Mouse (Mus musculus): ENCODE measurements around the gene Trim52. TPM values are rescaled to one million over a fixed set of nuclear protein-coding genes. Genes with fewer than 3 reads are reported as not detected.
A peak's percentile ranks its signal among the peaks of the same experiment; 100 is the strongest.
"Not testable (repeated sequence)": the region's sequence is repeated elsewhere in the genome, so short reads cannot be mapped to it uniquely, and the experiment has no call there.

Trim52 gene
- total and polyA plus RNA-seq, 2 experiments from 2014 or later, result not detected

DNA sequence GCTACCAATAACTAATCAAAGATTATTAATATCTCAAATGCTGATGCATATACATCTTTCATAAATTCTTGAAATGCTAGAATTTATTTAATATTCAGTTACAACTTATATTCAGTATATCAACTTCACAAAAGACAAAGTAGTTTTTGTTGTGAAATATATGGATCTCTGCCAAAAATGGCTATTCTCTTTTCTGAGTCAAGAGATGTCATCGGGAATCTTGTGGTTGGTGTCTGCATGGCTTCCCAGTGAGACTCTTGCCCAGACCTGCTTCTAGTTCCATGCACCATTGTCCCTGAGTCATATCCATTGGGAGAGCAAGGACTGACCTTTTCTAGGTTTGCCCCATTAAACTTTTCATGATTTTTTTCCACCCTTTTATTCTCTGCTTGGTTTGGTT, 50.5 kb downstream of the Trim52 start:
- no peak for TF ChIP-seq CTCF (IDR thresholded peaks at IDR 0.05; ENCODE audit: low read depth)
- TF ChIP-seq EP300 (IDR thresholded peaks at IDR 0.05; ENCODE audit: low read depth), result no peak
- H3K9ac ChIP-seq (replicated peaks; ENCODE audit: low read depth, low read length), result no peak overlapping the region
- H3K4me3 ChIP-seq (ENCODE audit: low read depth, low read length), result no peak overlapping the region
- WGBS, result 56% methylated on average over 1 of the region's 1 CpGs
- H3K36me3 ChIP-seq (replicated peaks; ENCODE audit: control insufficient read depth, insufficient read depth, low read length), result no peaks in the 10 kb centered on the region
- no peaks in the 10 kb centered on the region for H3K9me3 ChIP-seq (replicated peaks; ENCODE audit: control insufficient read depth, low read length)
- no peak overlapping the region for H3K4me2 ChIP-seq (ENCODE audit: low read depth, low read length)
- ATAC-seq (ENCODE audit: insufficient read depth, low read depth), result no peak
- no peak overlapping the region for H3K27ac ChIP-seq (ENCODE audit: low read depth)
- no peaks in the 10 kb centered on the region for H3K27me3 ChIP-seq (ENCODE audit: control insufficient read depth, insufficient read depth, low read length)
- DNase-seq (ENCODE audit: low spot score), result no peak
- no peaks in the 10 kb centered on the region for H3K4me1 ChIP-seq (ENCODE audit: control insufficient read depth, insufficient read depth)

DNA sequence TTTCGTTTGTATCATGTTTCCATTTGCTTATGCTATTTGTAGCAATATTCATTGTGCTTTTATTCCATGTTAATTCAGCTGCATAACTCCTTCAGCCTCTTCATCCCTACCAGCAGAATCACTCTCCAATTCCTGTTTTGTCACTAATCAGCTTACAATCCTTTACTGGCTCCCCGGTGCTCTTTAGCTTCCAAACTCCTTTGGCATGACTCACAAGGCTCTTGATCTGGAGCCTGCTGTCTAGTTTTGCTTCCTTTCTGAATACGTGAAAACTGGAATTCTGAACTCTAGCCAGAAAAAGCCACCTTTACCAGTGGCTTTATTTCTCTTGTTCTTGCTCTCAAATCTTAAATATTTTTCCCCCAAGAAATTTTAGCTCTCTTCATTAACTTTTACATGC, 56.3 kb downstream of the Trim52 start:
- H3K4me2 ChIP-seq (ENCODE audit: low read depth, low read length), result no peak overlapping the region
- H3K9ac ChIP-seq (replicated peaks; ENCODE audit: low read depth, low read length), result no peak overlapping the region
- no peak overlapping the region for H3K4me3 ChIP-seq (ENCODE audit: low read depth, low read length)
- no peak overlapping the region for H3K27ac ChIP-seq (ENCODE audit: low read depth)
- WGBS, result 40% methylated on average over 3 of the region's 3 CpGs
- H3K27me3 ChIP-seq (ENCODE audit: control insufficient read depth, insufficient read depth, low read length), result no peaks in the 10 kb centered on the region
- H3K4me1 ChIP-seq (ENCODE audit: control insufficient read depth, insufficient read depth), result no peaks in the 10 kb centered on the region
- TF ChIP-seq EP300 (IDR thresholded peaks at IDR 0.05; ENCODE audit: low read depth), result no peak
- TF ChIP-seq CTCF (IDR thresholded peaks at IDR 0.05; ENCODE audit: low read depth), result no peak
- ATAC-seq (ENCODE audit: insufficient read depth, low read depth) (no peak), DNase-seq (ENCODE audit: low spot score) (no peak)
- no peaks in the 10 kb centered on the region for H3K9me3 ChIP-seq (replicated peaks; ENCODE audit: control insufficient read depth, low read length)
- no peaks in the 10 kb centered on the region for H3K36me3 ChIP-seq (replicated peaks; ENCODE audit: control insufficient read depth, insufficient read depth, low read length)

DNA sequence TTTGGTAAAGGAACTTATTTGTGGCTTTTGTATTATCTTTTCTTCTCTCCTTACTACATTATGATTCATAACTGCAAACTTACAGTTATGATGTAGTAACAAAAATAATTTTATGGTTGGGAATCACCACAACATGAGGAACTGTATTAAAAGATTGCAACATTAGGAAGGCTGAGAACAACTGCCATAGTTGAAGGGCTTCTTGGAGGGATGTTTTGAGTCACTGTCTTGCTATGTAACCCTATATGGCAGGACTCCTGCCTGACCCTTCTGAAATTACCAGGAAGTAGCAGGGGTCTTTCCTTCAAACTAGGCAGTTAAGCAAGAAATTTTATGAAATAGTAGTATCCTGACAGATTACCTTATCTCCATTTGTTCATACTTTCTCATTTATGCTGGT, 57.2 kb downstream of the Trim52 start:
- Histone ChIP-seq H3K9ac (replicated peaks; ENCODE audit: low read depth, low read length) (no peak overlapping the region), H3K4me2 (ENCODE audit: low read depth, low read length) (no peak overlapping the region), H3K9me3 (replicated peaks; ENCODE audit: control insufficient read depth, low read length) (no peaks in the 10 kb centered on the region), H3K4me3 (ENCODE audit: low read depth, low read length) (no peak overlapping the region), H3K27me3 (ENCODE audit: control insufficient read depth, insufficient read depth, low read length) (no peaks in the 10 kb centered on the region), H3K36me3 (replicated peaks; ENCODE audit: control insufficient read depth, insufficient read depth, low read length) (no peaks in the 10 kb centered on the region), H3K27ac (ENCODE audit: low read depth) (no peak overlapping the region), H3K4me1 (ENCODE audit: control insufficient read depth, insufficient read depth) (no peaks in the 10 kb centered on the region)
- ATAC-seq (ENCODE audit: insufficient read depth, low read depth), result no peak
- no peak for DNase-seq (ENCODE audit: low spot score)
- TF ChIP-seq CTCF (IDR thresholded peaks at IDR 0.05; ENCODE audit: low read depth) (no peak), EP300 (IDR thresholded peaks at IDR 0.05; ENCODE audit: low read depth) (no peak)

DNA sequence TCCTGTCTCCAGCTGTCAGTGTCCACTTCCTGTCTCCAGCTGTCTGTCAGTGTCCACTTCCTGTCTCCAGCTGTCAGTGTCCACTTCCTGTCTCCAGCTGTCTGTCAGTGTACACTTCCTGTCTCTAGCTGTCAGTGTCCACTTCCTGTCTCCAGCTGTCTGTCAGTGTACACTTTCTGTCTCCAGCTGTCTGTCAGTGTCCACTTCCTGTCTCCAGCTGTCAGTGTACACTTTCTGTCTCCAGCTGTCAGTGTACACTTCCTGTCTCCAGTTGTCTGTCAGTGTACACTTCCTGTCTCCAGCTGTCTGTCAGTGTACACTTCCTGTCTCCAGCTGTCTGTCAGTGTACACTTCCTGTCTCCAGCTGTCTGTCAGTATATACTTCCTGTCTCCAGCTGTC, 57.9 kb downstream of the Trim52 start:
- not testable (repeated sequence) for H3K4me1 ChIP-seq (ENCODE audit: control insufficient read depth, insufficient read depth); H3K27me3 ChIP-seq (ENCODE audit: control insufficient read depth, insufficient read depth, low read length); H3K9me3 ChIP-seq (replicated peaks; ENCODE audit: control insufficient read depth, low read length); H3K4me3 ChIP-seq (ENCODE audit: low read depth, low read length); H3K27ac ChIP-seq (ENCODE audit: low read depth); H3K36me3 ChIP-seq (replicated peaks; ENCODE audit: control insufficient read depth, insufficient read depth, low read length); H3K9ac ChIP-seq (replicated peaks; ENCODE audit: low read depth, low read length); H3K4me2 ChIP-seq (ENCODE audit: low read depth, low read length); DNase-seq (ENCODE audit: low spot score); ATAC-seq (ENCODE audit: insufficient read depth, low read depth)

DNA sequence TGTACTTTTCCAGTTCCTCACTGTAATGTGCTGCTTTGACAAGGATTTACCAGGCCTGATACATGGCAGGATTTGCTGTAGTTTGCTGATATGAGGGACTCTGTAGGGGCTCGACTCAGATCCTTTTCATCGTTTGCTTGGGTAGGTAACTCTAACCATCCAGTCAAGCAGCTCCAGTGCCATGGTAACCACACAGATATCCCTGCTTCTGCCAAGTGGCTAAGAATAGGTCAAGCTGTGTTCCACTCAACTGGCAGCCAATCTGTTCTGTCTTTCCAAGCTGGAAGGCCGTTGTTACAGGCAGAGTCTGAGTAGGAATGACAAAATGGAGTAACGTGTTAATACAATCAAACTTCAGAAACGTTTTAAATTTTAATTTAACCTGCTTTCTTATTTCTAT, 70.9 kb downstream of the Trim52 start:
- Histone ChIP-seq H3K27me3 (ENCODE audit: control insufficient read depth, insufficient read depth, low read length) (no peaks in the 10 kb centered on the region), H3K4me2 (ENCODE audit: low read depth, low read length) (no peak overlapping the region), H3K4me1 (ENCODE audit: control insufficient read depth, insufficient read depth) (no peaks in the 10 kb centered on the region), H3K9ac (replicated peaks; ENCODE audit: low read depth, low read length) (no peak overlapping the region), H3K27ac (ENCODE audit: low read depth) (no peak overlapping the region), H3K36me3 (replicated peaks; ENCODE audit: control insufficient read depth, insufficient read depth, low read length) (no peaks in the 10 kb centered on the region), H3K4me3 (ENCODE audit: low read depth, low read length) (no peak overlapping the region), H3K9me3 (replicated peaks; ENCODE audit: control insufficient read depth, low read length) (no peaks in the 10 kb centered on the region)
- peak; percentile 90 for ATAC-seq (ENCODE audit: insufficient read depth, low read depth)
- DNase-seq (ENCODE audit: low spot score), result peak; percentile 61
- no peak for TF ChIP-seq EP300 (IDR thresholded peaks at IDR 0.05; ENCODE audit: low read depth)
- TF ChIP-seq CTCF (IDR thresholded peaks at IDR 0.05; ENCODE audit: low read depth), result no peak
- WGBS, result 36% methylated on average over 5 of the region's 5 CpGs

DNA sequence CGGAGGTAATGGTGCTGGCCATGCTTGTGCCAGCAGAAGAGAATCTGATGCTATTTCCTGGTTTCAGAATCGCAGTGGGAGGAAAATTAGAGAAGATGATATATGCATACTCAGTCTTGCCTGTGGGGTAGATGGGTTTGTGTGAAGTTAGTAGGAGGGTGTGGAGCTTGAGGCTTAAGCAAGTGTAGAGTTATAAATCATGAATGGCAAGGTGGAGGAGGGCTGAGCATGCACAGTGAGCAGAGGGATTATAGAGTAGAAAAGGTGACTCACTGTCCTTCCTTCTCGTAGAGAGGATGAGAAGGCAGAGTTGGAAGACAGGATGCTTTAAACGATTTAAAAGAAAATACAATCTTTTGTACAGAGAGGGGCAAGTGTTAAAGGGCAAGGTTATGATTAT, 72.2 kb downstream of the Trim52 start:
- DNase-seq (ENCODE audit: low spot score) (no peak), ATAC-seq (ENCODE audit: insufficient read depth, low read depth) (no peak)
- Histone ChIP-seq H3K4me2 (ENCODE audit: low read depth, low read length) (no peak overlapping the region), H3K27ac (ENCODE audit: low read depth) (no peak overlapping the region), H3K4me3 (ENCODE audit: low read depth, low read length) (no peak overlapping the region), H3K36me3 (replicated peaks; ENCODE audit: control insufficient read depth, insufficient read depth, low read length) (no peaks in the 10 kb centered on the region), H3K9ac (replicated peaks; ENCODE audit: low read depth, low read length) (no peak overlapping the region), H3K27me3 (ENCODE audit: control insufficient read depth, insufficient read depth, low read length) (no peaks in the 10 kb centered on the region), H3K4me1 (ENCODE audit: control insufficient read depth, insufficient read depth) (no peaks in the 10 kb centered on the region), H3K9me3 (replicated peaks; ENCODE audit: control insufficient read depth, low read length) (no peaks in the 10 kb centered on the region)
- TF ChIP-seq EP300 (IDR thresholded peaks at IDR 0.05; ENCODE audit: low read depth), result no peak
- no peak for TF ChIP-seq CTCF (IDR thresholded peaks at IDR 0.05; ENCODE audit: low read depth)
- 79% methylated on average over 4 of the region's 4 CpGs for WGBS
